ENCODE assay signal across 14 mouse cellular contexts in the genomic region with DNA sequence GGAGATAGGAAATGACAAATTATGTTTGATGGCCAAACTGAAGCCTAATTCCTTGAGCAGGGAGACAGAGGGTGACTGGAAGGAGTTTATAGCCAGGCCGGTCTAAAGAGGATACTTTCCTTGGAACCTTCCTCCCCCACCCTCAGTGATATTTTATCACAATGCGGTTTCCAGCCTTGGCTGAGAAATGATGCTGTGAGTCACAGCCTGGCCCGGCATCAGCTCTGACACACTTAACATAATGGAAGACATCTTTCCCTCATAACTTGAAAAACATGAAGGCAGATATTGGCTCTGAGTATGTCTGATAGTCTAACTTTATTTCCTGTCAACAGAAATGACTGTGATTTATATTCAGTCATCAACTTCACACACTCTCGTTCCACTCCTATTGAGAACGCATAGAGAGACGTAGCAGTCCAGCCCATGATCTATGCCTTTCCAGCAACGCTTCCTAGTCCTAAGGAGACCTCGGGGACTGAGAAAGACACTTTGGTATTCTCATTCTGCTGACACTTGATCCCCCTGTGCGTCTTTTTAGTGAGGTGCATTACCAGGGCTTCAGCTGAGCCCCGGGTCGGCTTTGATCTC. TPM values are rescaled to one million over a fixed set of nuclear protein-coding genes. Genes with fewer than 3 reads are reported as not detected.
A peak's percentile ranks its signal among the peaks of the same experiment; 100 is the strongest.
DNase-seq lines count a peak whose midpoint lies in the region; ATAC-seq and TF ChIP-seq lines count a peak whose summit lies in the region.
"Had no signal": no experiment of that assay in that cellular context is flagged by ENCODE, and none has a peak within 500 bp of the region (broad histone marks: within the 10 kb centered on the region; RNA-seq: fewer than 3 reads in every experiment).

No protein-coding gene starts in this region.

- H3K27ac ChIP-seq in heart, embryonic 16.5 days (ENCODE audit: low read length) = no peak overlapping the region
- no peak overlapping the region for H3K27ac ChIP-seq in stomach, postnatal 0 days (replicated peaks)
- H3K27ac ChIP-seq: embryonic facial prominence, embryonic 13.5 days; kidney, postnatal 0 days had no signal

- no peak overlapping the region for H3K4me2 ChIP-seq in heart, embryonic 16.5 days (ENCODE audit: low read depth, low read length)
- H3K4me2 ChIP-seq in stomach, postnatal 0 days (replicated peaks; ENCODE audit: low read depth) = no peak overlapping the region
- H3K4me2 ChIP-seq: embryonic facial prominence, embryonic 13.5 days; lung, embryonic 14.5 days had no signal

- H3K27me3 ChIP-seq in heart, embryonic 16.5 days (ENCODE audit: control insufficient read depth, insufficient read depth, low read length) = no peaks in the 10 kb centered on the region
- H3K27me3 ChIP-seq in stomach, postnatal 0 days (ENCODE audit: control insufficient read depth, insufficient read depth, low read length) = no peaks in the 10 kb centered on the region

- 61% methylated on average over 11 of the region's 11 CpGs for WGBS in heart, embryonic 16.5 days
- 56% methylated on average over 11 of the region's 11 CpGs for WGBS in stomach, postnatal 0 days

- no peak for TF ChIP-seq CTCF in stomach, postnatal 0 days (IDR thresholded peaks at IDR 0.05; ENCODE audit: low read depth)

- 0 out of 2 replicates have a peak, but pooled peaks have one; percentile 41 for ATAC-seq in heart, embryonic 16.5 days (replicated peaks; ENCODE audit: extremely low read depth, insufficient read depth, low FRiP score)
- ATAC-seq in stomach, postnatal 0 days (ENCODE audit: low FRiP score, low TSS enrichment) = no peak
- ATAC-seq: forebrain, postnatal 0 days had no signal

- no peak overlapping the region for H3K4me3 ChIP-seq in heart, embryonic 16.5 days (ENCODE audit: low read length)
- no peak overlapping the region for H3K4me3 ChIP-seq in stomach, postnatal 0 days (ENCODE audit: low read depth, low read length)
- H3K4me3 ChIP-seq: embryonic facial prominence, embryonic 13.5 days had no signal

- H3K4me1 ChIP-seq in heart, embryonic 16.5 days (ENCODE audit: control insufficient read depth, insufficient read depth, low read length) = no peaks in the 10 kb centered on the region
- no peaks in the 10 kb centered on the region for H3K4me1 ChIP-seq in stomach, postnatal 0 days (replicated peaks; ENCODE audit: control insufficient read depth, insufficient read depth)

- TF ChIP-seq EP300 in stomach, postnatal 0 days (optimal IDR thresholded peaks at IDR 0.05) = no peak

- no peaks in the 10 kb centered on the region for H3K9me3 ChIP-seq in heart, embryonic 16.5 days (replicated peaks; ENCODE audit: control insufficient read depth, low read length)
- H3K9me3 ChIP-seq in stomach, postnatal 0 days (ENCODE audit: control insufficient read depth, low read length) = no peaks in the 10 kb centered on the region
- H3K9me3 ChIP-seq: embryonic facial prominence, embryonic 13.5 days had no signal

- no peak overlapping the region for H3K9ac ChIP-seq in heart, embryonic 16.5 days (ENCODE audit: low read length)
- no peak overlapping the region for H3K9ac ChIP-seq in stomach, postnatal 0 days (ENCODE audit: low read length)
- H3K9ac ChIP-seq: embryonic facial prominence, embryonic 13.5 days; forebrain, postnatal 0 days; lung, embryonic 14.5 days had no signal

- H3K36me3 ChIP-seq in heart, embryonic 16.5 days (ENCODE audit: control insufficient read depth, insufficient read depth) = no peaks in the 10 kb centered on the region
- no peaks in the 10 kb centered on the region for H3K36me3 ChIP-seq in stomach, postnatal 0 days (ENCODE audit: control insufficient read depth, insufficient read depth, low read length)
- H3K36me3 ChIP-seq: embryonic facial prominence, embryonic 13.5 days had no signal

- DNase-seq in adrenal gland, adult (ENCODE audit: inconsistent age in 2 of 2, low spot score in 1 of 2) = peak; percentile 23 to 77
- DNase-seq in adrenal gland, postnatal 4 days (ENCODE audit: low spot score in 2 of 2) = no peak
- no peak for DNase-seq in heart, adult 8-10 months (ENCODE audit: low spot score)
- DNase-seq in right cerebral cortex, postnatal 25 days = peak; percentile 24
- no peak for DNase-seq in right cerebral cortex, postnatal 4 days
- peak; percentile 36 for DNase-seq in skeletal muscle tissue, adult 2 months (ENCODE audit: low read depth, low spot score)
- DNase-seq in stomach, postnatal 0 days (ENCODE audit: low spot score) = no peak
- DNase-seq: cerebellum, postnatal 10 days; forebrain, postnatal 0 days; lung, embryonic 14.5 days had no signal

RNA-seq across cellular contexts. Expression of a gene that starts 14.2 kb away (rescaled TPM):
- 1 to 10 TPM; 2.8 to 3.3 TPM for total RNA-seq in adrenal gland, postnatal 4 days (2021)
- polyA plus RNA-seq in heart, embryonic 16.5 days (2015; fragmentation: Nextera tagmentation; extraction: Ambion mirVana) = 1.9 and 3.0 TPM in 2 replicates
- total RNA-seq in heart, adult 8-10 months (2022) = under 1 TPM; 0.27 to 0.53 (median 0.42) TPM
- polyA plus RNA-seq in stomach, postnatal 0 days (2015; fragmentation: Nextera tagmentation; extraction: Ambion mirVana) = 78.3 and 83.9 TPM in 2 replicates
- total RNA-seq: megakaryocyte-erythroid progenitor cell, adult 5-6 weeks had no signal

RNA-seq across cellular contexts. Expression of a gene that starts 52.6 kb away (rescaled TPM):
- 10 to 100 TPM; 19.3 to 21.3 TPM for total RNA-seq in adrenal gland, postnatal 4 days (2021)
- 12.4 and 15.2 TPM in 2 replicates for polyA plus RNA-seq in heart, embryonic 16.5 days (2015; fragmentation: Nextera tagmentation; extraction: Ambion mirVana)
- 10 to 100 TPM; 14.1 to 19.8 (median 15.4) TPM for total RNA-seq in heart, adult 8-10 months (2022)
- 22.3 and 24.8 TPM in 2 replicates for polyA plus RNA-seq in stomach, postnatal 0 days (2015; fragmentation: Nextera tagmentation; extraction: Ambion mirVana)

Comparison
In these comparisons a context has a peak if more than half of its experiments do, and no peak if none do; other contexts are left out.
1. DNase-seq: peak in adrenal gland, adult (2 of 2), right cerebral cortex, postnatal 25 days (single experiment) and skeletal muscle tissue, adult 2 months (single experiment); none in adrenal gland, postnatal 4 days (0 of 2), heart, adult 8-10 months (single experiment), right cerebral cortex, postnatal 4 days (single experiment) and stomach, postnatal 0 days (single experiment).